Mouse (Mus musculus): ENCODE data around the gene Cd47.

The Cd47 gene

GRCm38 (mm10) chr16:49836634-49837164 lies 36.4 kb downstream of the Cd47 start:
- no peak for DNase-seq

- no peak for DNase-seq
These were observed 38.6 kb downstream of the Cd47 start for GRCm38 (mm10) chr16:49838923-49839322.

GRCm38 (mm10) chr16:49839681-49840535 lies 39.6 kb downstream of the Cd47 start:
- DNase-seq, result peak; percentile 39 to 55

- no peak for DNase-seq
These were observed 43.4 kb downstream of the Cd47 start for GRCm38 (mm10) chr16:49843723-49844122.

- no peak for DNase-seq
These were observed 47.1 kb downstream of the Cd47 start for GRCm38 (mm10) chr16:49847224-49848003.

GRCm38 (mm10) chr16:49848651-49849050 lies 48.3 kb downstream of the Cd47 start:
- no peak for DNase-seq

GRCm38 (mm10) chr16:49852940-49853339 lies 52.6 kb downstream of the Cd47 start:
- no peak for DNase-seq

GRCm38 (mm10) chr16:49853633-49854032 lies 53.3 kb downstream of the Cd47 start:
- no peak for DNase-seq

DNA sequence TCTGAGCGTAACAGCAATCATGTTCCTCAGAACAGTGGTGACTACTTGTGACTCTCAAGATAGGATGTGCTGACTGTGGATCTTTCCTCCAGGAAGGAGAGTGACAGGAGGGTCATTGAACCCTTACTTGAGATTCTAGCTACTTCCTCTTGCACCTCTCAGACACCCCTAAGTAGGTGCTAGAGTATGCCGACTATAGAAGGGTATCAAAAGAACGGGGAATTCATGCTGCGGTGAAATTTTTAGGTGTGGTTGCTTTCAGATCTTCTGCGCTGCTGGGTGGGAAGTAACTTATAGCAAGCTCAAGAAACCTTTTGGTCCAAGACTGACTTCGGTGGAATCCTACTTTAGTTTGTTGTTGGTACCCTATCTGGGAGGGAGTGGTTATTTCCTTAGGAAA lies 53.9 kb downstream of the Cd47 start:
- no peak for DNase-seq

DNA sequence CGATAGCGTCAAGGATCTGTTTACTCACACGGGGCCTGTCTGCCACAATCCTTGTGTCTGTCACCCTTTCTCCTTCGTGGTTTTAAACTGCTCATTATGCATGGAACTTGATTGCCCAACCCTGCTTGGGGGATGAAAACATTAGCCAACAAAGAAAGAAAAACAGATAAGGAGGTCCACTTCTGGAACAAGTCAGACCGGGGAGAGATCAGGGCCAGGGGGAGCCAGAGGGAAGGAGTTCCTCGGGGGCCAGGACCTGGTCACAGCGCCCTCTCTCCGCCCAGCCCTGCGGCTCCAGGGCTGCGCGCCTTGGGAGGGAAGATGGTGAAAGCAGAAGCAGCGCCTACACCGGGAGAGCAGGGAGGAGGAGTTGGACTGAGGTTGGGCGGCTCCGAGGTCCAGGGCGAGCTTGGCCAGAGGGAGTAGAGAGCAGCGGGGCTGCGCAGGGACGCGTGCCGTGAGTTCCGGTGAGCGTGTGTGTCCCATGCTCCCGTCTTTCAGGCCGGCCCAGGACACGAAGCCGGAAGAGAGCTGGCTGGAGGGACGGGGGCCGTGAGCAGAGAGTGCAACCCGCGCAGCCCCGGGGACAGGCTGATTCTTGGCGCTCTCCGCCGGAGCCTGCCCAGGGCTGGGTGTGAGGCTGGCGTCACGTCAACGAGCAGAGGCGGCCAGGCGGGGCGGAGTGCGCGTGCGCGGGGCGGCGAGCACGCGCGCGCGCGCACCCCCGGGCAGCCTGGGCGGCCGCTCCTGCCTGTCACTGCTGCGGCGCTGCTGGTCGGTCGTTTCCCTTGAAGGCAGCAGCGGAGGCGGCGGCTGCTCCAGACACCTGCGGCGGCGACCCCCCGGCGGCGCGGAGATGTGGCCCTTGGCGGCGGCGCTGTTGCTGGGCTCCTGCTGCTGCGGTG lies 54.9 kb downstream of the Cd47 start:
- DNase-seq, result peak; percentile 93 to 95

- DNase-seq, result peak in 1 of 2 experiments; percentile 71
These were observed 55.6 kb downstream of the Cd47 start for GRCm38 (mm10) chr16:49855836-49856503.

GRCm38 (mm10) chr16:49856661-49857060 lies 56.3 kb downstream of the Cd47 start:
- no peak for DNase-seq

GRCm38 (mm10) chr16:49857504-49858160 lies 57.3 kb downstream of the Cd47 start:
- no peak for DNase-seq

- no peak for DNase-seq
These were observed 58.0 kb downstream of the Cd47 start for GRCm38 (mm10) chr16:49858161-49858906.

DNA sequence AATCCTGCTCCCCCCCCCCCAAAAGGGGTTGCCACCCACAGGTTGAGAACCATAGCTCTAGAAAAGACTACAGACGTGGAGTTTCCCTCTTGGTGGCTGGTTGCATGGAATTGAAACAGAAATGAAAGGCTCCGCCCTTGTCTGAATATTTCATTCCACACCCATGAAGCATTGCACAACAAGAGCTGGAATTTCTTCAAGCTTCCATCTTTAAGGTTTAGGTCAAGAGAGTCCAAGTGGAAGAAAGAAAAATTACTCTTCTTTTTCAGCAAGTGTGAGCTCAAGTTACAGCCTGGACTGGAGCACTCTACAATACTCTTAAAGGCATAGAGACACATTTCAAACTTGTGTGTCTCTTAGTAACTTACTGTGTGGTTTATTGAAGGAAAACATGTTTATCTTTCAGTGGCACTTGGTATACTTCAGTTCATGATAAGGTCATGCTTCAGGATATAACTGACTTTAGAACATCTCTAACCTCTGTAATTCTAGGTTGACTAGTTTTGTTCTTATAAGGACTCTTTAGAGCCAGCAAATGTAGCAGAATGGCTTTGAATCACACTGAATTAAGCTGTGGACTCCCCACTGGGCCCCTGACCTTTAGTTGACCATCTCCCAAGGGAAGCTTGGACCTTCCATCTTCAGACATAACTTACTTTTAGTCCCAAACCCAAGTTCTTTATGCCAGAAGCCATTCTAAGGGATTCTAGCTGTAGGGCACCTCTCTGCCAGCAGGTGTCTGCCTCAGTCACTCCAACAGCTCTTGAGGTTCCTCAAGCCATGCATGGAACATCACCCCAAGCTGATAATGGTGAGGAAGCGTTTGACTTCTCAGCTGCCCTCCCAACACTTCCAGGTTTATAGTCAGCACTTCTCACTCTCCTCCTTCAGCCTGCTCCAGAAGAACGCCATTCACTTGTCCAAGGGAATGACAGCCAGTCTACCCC lies 58.8 kb downstream of the Cd47 start:
- DNase-seq, result no peak

DNA sequence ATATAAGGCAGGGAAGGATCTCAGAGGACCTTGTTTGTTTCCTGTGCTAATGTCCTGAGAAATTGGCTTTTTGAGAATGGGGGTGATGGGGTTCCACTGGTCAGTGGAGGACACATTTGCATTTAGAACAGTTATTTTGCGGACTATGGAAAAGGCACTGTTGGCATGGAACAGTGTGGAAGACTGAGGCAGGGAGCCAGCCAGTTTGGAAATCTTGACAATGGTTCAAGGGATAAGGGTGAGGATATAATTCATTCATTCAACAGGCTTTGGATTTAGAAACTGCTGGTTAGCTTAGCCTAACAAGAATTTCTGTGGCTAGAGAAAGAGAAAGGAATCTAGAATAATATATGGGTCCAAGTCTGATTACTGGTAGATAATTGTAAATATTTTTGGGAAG lies 61.7 kb downstream of the Cd47 start:
- no peak for DNase-seq

DNA sequence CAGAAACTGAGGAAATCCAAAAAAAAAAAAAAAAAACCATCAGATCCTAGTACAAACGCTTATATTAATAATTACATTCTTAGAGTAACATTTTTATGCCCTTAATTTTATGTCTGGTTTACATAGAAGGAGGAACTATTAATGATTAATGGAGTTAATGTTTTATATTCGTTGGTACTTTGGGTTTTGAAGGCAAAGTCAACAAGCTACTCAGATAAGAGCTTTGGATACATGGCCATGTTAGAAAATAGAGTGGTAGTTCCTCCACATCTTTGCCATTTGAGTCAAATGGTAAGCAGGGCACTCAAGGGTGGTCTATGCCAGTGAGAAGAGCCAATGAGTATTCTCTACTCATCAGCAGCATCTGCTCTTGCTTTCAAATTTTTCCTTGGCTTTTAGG lies 66.3 kb downstream of the Cd47 start:
- no peak for DNase-seq

- DNase-seq, result no peak
These were observed 67.9 kb downstream of the Cd47 start for GRCm38 (mm10) chr16:49868278-49868677.

- DNase-seq, result no peak
These were observed 73.6 kb downstream of the Cd47 start for GRCm38 (mm10) chr16:49873918-49874317.

GRCm38 (mm10) chr16:49874546-49874945 lies 74.2 kb downstream of the Cd47 start:
- no peak for DNase-seq

All from cerebellum, postnatal 36 days (tissue).